Mouse (Mus musculus): ENCODE results near the gene Eif3d. TPM values are rescaled to one million over a fixed set of nuclear protein-coding genes. Genes with fewer than 3 reads are reported as not detected.

Gene Eif3d
- polyA plus RNA-seq, 1 experiment from 2014 or later, result 249 TPM

DNA sequence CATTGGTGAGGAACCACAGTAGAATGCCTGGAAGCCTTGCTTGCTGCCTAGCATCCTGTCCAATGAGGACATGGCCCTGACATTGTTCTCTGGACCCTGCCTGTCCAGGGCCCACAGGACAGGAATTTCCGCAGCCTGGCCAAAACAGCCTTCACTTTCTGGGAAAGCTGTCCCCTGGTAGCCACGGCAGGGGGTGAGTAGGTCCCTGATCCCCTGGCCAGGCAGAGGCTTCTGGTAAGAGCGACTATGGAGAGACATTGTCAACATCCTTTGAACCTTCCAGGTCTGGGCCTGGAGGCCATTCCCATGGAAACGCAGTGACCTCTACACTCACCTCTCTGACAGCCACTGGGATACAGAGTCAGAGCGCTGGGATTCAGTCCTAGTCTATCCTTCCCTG, 58.6 kb downstream of the Eif3d start:
- Histone ChIP-seq H3K27me3 (replicated peaks; ENCODE audit: low read depth, poor library complexity, severe bottlenecking) (no peaks in the 10 kb centered on the region), H3K4me3 (no peak overlapping the region), H3K9me3 (no peaks in the 10 kb centered on the region), H3K36me3 (replicated peaks) (peaks cover 38% of the 10 kb centered on the region), H3K27ac (replicated peaks) (peak overlapping the region; percentile 76), H3K4me1 (peaks cover 46% of the 10 kb centered on the region)
- 44% methylated on average over 5 of the region's 5 CpGs for WGBS
- no peak for DNase-seq (ENCODE audit: low spot score)

DNA sequence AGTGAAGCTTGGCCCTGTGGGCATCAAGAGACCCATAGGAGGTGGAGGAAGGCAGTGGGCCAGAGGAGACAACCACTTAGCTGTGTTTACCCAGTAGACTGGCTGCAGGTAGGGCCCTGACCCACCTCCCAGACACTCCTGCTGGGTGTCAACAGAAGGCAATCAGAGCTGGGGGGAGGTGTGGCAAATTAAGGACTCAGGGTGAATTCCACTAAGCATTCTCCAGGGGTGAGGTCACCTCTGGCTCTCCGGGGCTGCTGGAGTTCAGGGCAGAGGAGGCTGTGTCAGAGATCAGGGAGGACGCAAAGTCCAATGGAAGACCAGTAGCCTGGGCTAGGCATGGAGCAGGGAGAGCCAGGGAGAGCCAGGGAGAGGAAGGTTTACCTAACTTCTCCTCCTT, 59.5 kb downstream of the Eif3d start:
- no peaks in the 10 kb centered on the region for H3K9me3 ChIP-seq
- WGBS, result 15% methylated on average over 2 of the region's 2 CpGs
- H3K36me3 ChIP-seq (replicated peaks), result peaks cover 28% of the 10 kb centered on the region
- peaks cover 55% of the 10 kb centered on the region for H3K4me1 ChIP-seq
- peak; percentile 47 for DNase-seq (ENCODE audit: low spot score)
- H3K4me3 ChIP-seq, result no peak overlapping the region
- peaks cover 3% of the 10 kb centered on the region; the same call in 1 of the 2 replicates for H3K27me3 ChIP-seq (replicated peaks; ENCODE audit: low read depth, poor library complexity, severe bottlenecking)
- H3K27ac ChIP-seq (replicated peaks), result peak overlapping the region; percentile 26; the same call in 1 of the 2 replicates

Other genes starting within 250 kb of the Eif3d start
- not detected in 2 replicates for gene Apol9b, start 241.8 kb downstream of the Eif3d start, polyA plus RNA-seq (2016; fragmentation: Nextera tagmentation; extraction: Ambion mirVana)
- 0.14 and 0.32 TPM in 2 replicates for gene Apol8, start 213.8 kb downstream of the Eif3d start, polyA plus RNA-seq (2016; fragmentation: Nextera tagmentation; extraction: Ambion mirVana)
- gene Myh9, start 128.6 kb downstream of the Eif3d start, polyA plus RNA-seq (2016; fragmentation: Nextera tagmentation; extraction: Ambion mirVana), result 45.7 and 46.9 TPM in 2 replicates
- gene Txn2, start 41.8 kb downstream of the Eif3d start, polyA plus RNA-seq (2016; fragmentation: Nextera tagmentation; extraction: Ambion mirVana), result 287 and 289 TPM in 2 replicates
- 7.2 and 7.3 TPM in 2 replicates for gene Foxred2, start 14.1 kb downstream of the Eif3d start, polyA plus RNA-seq (2016; fragmentation: Nextera tagmentation; extraction: Ambion mirVana)
- gene Cacng2, start 149.2 kb upstream of the Eif3d start, polyA plus RNA-seq (2016; fragmentation: Nextera tagmentation; extraction: Ambion mirVana), result 0.06 and 0.11 TPM in 2 replicates
- 136 and 141 TPM in 2 replicates for gene Ift27, start 203.3 kb upstream of the Eif3d start, polyA plus RNA-seq (2016; fragmentation: Nextera tagmentation; extraction: Ambion mirVana)
- not detected in 2 replicates for gene Pvalb, start 235.6 kb upstream of the Eif3d start, polyA plus RNA-seq (2016; fragmentation: Nextera tagmentation; extraction: Ambion mirVana)

All from embryonic facial prominence, embryonic 10.5 days (tissue).